Mouse (Mus musculus) midbrain, embryonic 16.5 days (tissue): Measurements from ENCODE around the gene Prps1. TPM values are rescaled to one million over a fixed set of nuclear protein-coding genes. Genes with fewer than 3 reads are reported as not detected.

Experiments
- ATAC-seq: fragments of 200-750 bp; cut with Nextera tagmentation; 2 replicates; pipeline ENCODE4 v1.8.0; 2017; ENCODE audit warnings: moderate TSS enrichment
- H3K27ac ChIP-seq: fragments of 300-500 bp; sonication (generic); 2 replicates; pipeline ENCODE4 v1.5.1; 2014; ENCODE audit warnings: mild to moderate bottlenecking, low read length, mixed read lengths
- H3K27me3 ChIP-seq: fragments of 300-500 bp; sonication (generic); 2 replicates; pipeline ENCODE4 v1.6.1; 2014; ENCODE audit warnings: low read depth, low read length, mixed read lengths; ENCODE audit not compliant: control insufficient read depth, insufficient read depth
- H3K36me3 ChIP-seq: fragments of 300-500 bp; sonication (generic); 2 replicates; pipeline ENCODE4 v1.6.1; 2014; ENCODE audit warnings: mild to moderate bottlenecking, low read length, moderate library complexity, mixed read lengths; ENCODE audit not compliant: control insufficient read depth, insufficient read depth
- H3K4me1 ChIP-seq: fragments of 300-500 bp; sonication (generic); 2 replicates; pipeline ENCODE4 v1.6.1; 2014; ENCODE audit warnings: mild to moderate bottlenecking, low read length, mixed read lengths; ENCODE audit not compliant: control insufficient read depth, insufficient read depth
- H3K4me2 ChIP-seq: fragments of 300-500 bp; sonication (generic); 2 replicates; pipeline ENCODE4 v1.6.1; 2014; ENCODE audit warnings: mild to moderate bottlenecking, low read length, mixed read lengths
- H3K4me3 ChIP-seq: fragments of 300-500 bp; sonication (generic); 2 replicates; pipeline ENCODE4 v1.5.1; 2014; ENCODE audit warnings: low read depth, mild to moderate bottlenecking, low read length, moderate library complexity, mixed read lengths
- H3K9ac ChIP-seq: fragments of 300-500 bp; sonication (generic); 2 replicates; pipeline ENCODE4 v1.6.1; 2014; ENCODE audit warnings: low read depth, low read length, mixed read lengths
- H3K9me3 ChIP-seq: fragments of 300-500 bp; sonication (generic); replicated peaks from 2 replicates; pipeline ENCODE4 v1.6.1; 2014; ENCODE audit warnings: mild to moderate bottlenecking, low read length, mixed read lengths; ENCODE audit not compliant: control insufficient read depth, poor library complexity, severe bottlenecking
- WGBS: fragments of 180-500 bp; shearing (Covaris S2); extraction: QIAGEN DNeasy Blood & Tissue Kit; methylation state at CpG from one replicate; pipeline ENCODE4 v1.1.7; 2014; 5-methylcytosine and 5-hydroxymethylcytosine counted together
- polyA plus RNA-seq: library from polyadenylated mRNA; unstranded; fragments of >200 nt; fragmentation: Nextera tagmentation; extraction: Ambion mirVana; gene quantifications from 2 replicates; pipeline ENCODE4 v1.2.1, GENCODE M21; 2015

The Prps1 gene
- 88.0 and 94.6 TPM in 2 replicates for polyA plus RNA-seq

DNA sequence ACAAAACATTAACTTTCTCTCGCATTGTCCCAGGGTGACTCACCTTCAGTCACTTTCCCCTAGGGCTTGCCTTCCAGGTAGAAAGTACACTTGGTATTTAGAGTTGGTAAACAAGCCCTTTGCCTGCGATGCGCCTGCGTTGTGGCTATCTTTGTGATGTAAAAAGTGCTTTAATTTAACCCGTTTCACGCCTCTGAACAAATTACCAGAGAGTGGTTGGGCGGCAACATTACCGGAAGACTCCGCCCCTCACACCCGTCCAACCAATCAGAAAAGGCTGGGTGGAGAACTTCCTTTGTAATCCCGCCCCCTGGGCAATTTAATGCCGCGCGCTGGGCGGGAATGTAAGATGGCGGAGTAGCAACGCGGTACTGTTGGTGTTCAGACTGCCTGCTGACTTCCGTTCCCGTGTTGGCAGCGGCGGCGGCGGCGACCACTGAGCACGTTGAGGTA lies at the start of gene Prps1:
Gene Prps1 (plus strand): TSS at position 335 of the 453 bp plus-strand sequence.
- H3K27ac ChIP-seq = peak within 1 kb of the TSS; percentile 64
- ATAC-seq = peak; percentile 97
- no peaks in the 10 kb centered on the region for H3K4me1 ChIP-seq
- H3K4me3 ChIP-seq = peak within 1 kb of the TSS; percentile 59
- peak within 1 kb of the TSS; percentile 69 for H3K9ac ChIP-seq
- H3K4me2 ChIP-seq = peak within 1 kb of the TSS; percentile 53
- H3K27me3 ChIP-seq = no peaks in the 10 kb centered on the region
- no peaks in the 10 kb centered on the region for H3K36me3 ChIP-seq
- WGBS = 15% methylated on average over 26 of the region's 26 CpGs
- no peaks in the 10 kb centered on the region for H3K9me3 ChIP-seq

DNA sequence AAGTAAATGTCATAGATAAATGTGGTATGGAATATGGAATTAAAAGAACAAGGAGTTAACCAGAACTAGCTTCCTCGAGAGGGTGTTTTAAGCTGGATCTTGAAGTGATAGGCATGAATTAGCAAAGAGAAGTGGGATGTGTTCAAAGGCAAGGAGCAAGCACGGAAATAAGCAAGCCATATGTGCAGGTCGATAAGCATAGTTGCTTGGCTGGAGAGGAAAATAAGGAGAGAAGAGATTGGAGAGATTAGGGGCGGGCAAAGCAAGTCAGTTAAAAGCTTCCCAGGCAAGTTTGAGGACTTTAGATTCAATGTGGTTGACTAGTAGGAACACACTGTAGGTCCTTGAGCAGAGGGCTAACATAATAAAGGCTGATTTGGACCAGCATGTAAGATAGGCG lies 48.8 kb upstream of the Prps1 start:
- Histone ChIP-seq H3K9ac (no peak overlapping the region), H3K4me2 (no peak overlapping the region), H3K4me1 (no peaks in the 10 kb centered on the region), H3K4me3 (no peak overlapping the region), H3K27ac (no peak overlapping the region), H3K36me3 (no peaks in the 10 kb centered on the region), H3K9me3 (no peaks in the 10 kb centered on the region), H3K27me3 (peaks cover 4% of the 10 kb centered on the region)
- WGBS = 79% methylated on average over 5 of the region's 5 CpGs
- ATAC-seq = no peak

DNA sequence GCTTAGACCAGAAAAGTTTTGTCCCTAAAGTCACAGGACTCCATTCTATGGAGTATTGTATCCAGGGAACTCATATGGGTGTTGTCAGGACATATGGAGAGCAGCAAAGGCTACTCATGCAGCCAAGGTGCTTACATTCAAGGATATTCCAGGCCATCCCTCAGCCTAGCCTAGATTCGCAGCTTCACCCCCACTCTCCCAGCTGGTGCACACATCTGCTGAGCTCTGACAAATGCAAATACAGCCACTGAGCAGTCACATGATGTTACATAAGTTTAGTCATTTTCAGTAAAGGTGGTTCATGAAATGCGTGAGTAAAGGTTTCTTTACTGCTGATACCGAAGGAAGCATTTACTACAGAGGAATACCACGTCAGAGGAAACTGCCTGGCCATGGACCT lies 37.9 kb upstream of the Prps1 start:
- no peaks in the 10 kb centered on the region for H3K4me1 ChIP-seq
- no peak overlapping the region for H3K4me2 ChIP-seq
- no peaks in the 10 kb centered on the region for H3K36me3 ChIP-seq
- no peak overlapping the region for H3K9ac ChIP-seq
- no peak overlapping the region for H3K4me3 ChIP-seq
- WGBS = 87% methylated on average over 4 of the region's 4 CpGs
- ATAC-seq = no peak
- H3K9me3 ChIP-seq = no peaks in the 10 kb centered on the region
- H3K27me3 ChIP-seq = no peaks in the 10 kb centered on the region
- no peak overlapping the region for H3K27ac ChIP-seq

DNA sequence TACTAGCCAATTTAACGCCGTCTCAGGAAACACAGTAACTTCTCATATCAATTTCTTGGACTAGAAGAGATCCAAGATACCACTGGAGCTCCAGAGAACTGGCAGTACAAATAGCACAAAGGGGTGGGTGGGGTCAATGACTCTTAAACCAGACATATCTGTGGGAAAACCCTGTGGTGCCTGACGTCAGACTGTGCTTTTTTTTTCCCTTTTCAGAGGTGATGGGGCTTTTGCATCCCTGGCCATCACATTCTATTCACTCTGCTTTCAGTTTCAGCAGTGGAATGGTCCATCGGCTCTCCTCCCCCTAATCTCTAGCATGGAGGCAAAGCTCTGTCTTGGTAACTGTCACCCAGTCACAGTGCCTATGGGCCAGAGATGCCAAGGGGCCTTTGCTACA lies 29.3 kb upstream of the Prps1 start:
- WGBS = 81% methylated on average over 4 of the region's 4 CpGs
- Histone ChIP-seq H3K27me3 (no peaks in the 10 kb centered on the region), H3K4me1 (no peaks in the 10 kb centered on the region), H3K4me3 (no peak overlapping the region), H3K9ac (no peak overlapping the region), H3K9me3 (no peaks in the 10 kb centered on the region), H3K4me2 (no peak overlapping the region), H3K36me3 (no peaks in the 10 kb centered on the region), H3K27ac (no peak overlapping the region)
- no peak for ATAC-seq

DNA sequence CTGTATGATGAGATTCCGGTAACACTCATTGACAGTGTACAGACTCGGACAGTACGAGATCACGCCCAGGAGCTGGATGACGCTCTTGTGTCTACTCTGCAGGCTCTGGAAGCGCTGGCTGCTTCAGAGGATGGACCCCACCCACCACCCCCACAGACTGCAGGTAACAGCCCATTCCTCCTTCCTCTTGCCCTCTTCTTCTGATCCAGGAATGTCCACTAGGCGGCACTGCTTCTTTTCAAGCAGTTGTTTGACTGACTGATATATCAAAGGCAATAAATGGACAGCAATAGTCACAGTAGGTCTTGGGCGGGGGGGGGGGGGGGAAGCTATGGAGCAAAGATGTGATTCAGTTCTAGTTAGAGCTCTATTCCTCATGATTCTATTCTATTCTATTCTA lies 28.2 kb upstream of the Prps1 start:
- ATAC-seq = no peak
- Histone ChIP-seq H3K27me3 (no peaks in the 10 kb centered on the region), H3K4me2 (no peak overlapping the region), H3K4me1 (no peaks in the 10 kb centered on the region), H3K36me3 (no peaks in the 10 kb centered on the region), H3K27ac (no peak overlapping the region), H3K4me3 (no peak overlapping the region), H3K9me3 (no peaks in the 10 kb centered on the region), H3K9ac (no peak overlapping the region)
- WGBS = 71% methylated on average over 7 of the region's 8 CpGs

DNA sequence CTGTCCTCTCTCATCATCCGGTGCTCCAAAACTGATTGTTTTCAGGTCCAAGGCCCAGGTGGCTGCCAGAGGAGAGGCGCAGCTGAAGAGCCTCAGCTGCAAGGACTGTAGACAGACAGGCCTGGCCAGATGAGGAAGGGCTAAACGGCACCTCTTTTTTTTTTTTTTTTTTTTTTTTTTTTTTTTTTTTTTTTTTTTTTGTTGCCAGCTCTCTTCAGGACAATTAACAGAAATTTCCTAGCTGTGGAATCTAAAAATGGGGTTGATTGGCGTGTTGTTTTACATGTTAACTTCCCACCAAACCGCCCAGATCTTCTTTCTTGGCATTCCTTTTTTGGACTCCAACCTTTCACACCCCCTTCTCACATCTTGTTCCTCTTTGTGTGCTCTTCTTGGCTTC lies 26.4 kb upstream of the Prps1 start:
- H3K27me3 ChIP-seq = no peaks in the 10 kb centered on the region
- H3K9me3 ChIP-seq = no peaks in the 10 kb centered on the region
- H3K9ac ChIP-seq = no peak overlapping the region
- H3K4me2 ChIP-seq = no peak overlapping the region
- no peak overlapping the region for H3K4me3 ChIP-seq
- ATAC-seq = no peak
- H3K27ac ChIP-seq = no peak overlapping the region
- H3K36me3 ChIP-seq = no peaks in the 10 kb centered on the region
- no peaks in the 10 kb centered on the region for H3K4me1 ChIP-seq
- 76% methylated on average over 5 of the region's 5 CpGs for WGBS

DNA sequence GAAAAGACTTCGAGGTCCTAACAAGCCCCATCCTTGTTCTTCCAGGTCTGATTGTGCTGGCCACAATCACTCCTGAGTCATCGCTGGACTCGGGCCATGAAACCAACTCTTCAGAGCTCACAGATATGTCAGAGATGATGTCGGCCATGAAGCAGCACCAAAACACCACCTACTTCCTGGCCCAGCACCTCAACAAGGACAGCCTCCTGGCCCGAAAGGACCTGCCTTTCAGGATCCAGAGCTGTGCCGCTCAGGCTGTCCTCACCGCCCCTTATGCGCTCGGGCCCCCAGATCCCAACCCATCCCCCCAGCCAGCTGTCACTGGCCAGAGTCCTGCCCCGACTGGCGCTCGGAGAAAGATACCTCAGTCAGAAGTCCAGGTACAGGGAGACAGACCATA lies 25.9 kb upstream of the Prps1 start:
- no peaks in the 10 kb centered on the region for H3K4me1 ChIP-seq
- no peaks in the 10 kb centered on the region for H3K36me3 ChIP-seq
- no peaks in the 10 kb centered on the region for H3K9me3 ChIP-seq
- no peak overlapping the region for H3K4me3 ChIP-seq
- H3K27me3 ChIP-seq = no peaks in the 10 kb centered on the region
- no peak overlapping the region for H3K4me2 ChIP-seq
- WGBS = 86% methylated on average over 12 of the region's 12 CpGs
- ATAC-seq = no peak
- no peak overlapping the region for H3K9ac ChIP-seq
- no peak overlapping the region for H3K27ac ChIP-seq

DNA sequence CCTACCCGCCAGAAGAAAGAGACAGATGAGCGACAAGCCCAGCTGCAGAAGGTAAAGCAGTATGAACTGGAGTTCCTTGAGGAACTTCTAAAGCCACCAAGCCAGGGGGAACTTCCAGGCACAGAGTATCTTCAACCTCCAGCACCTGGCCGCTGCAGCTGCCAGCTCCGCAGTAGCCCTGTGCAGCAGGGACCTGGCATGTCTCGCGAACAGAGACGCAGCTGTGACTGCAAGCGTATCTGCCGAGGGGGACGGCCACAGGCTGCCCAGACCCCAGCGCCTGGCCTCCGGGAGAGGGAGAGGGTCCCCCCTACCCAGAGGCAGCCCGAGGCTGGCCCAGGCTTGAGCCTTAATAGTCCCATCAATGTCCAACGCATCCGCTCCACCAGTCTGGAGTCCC lies 24.4 kb upstream of the Prps1 start:
- no peak for ATAC-seq
- Histone ChIP-seq H3K9ac (no peak overlapping the region), H3K4me3 (no peak overlapping the region), H3K27me3 (no peaks in the 10 kb centered on the region; the same call in 1 of the 2 replicates), H3K9me3 (no peaks in the 10 kb centered on the region), H3K4me1 (no peaks in the 10 kb centered on the region), H3K36me3 (no peaks in the 10 kb centered on the region), H3K4me2 (no peak overlapping the region), H3K27ac (no peak overlapping the region)
- 90% methylated on average over 15 of the region's 15 CpGs for WGBS

DNA sequence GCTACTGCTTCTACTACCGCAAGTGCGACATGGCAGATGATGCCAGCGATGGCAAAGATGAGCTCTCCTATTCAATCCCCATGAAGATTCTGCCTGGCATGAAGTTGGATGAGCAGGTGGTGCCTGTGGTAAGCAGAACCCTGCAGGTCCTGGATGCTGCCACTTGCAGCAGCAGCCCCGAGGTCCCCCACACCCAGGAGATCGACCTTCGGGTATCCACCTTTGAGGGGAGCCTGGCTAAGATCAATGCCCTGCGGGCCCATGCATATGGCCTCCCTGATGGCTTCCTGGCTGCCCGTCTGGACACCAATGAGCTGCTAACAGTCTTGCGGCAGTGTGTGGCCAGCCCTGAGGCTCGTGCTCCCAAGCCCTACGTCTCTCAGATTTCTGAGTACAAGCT lies 23.6 kb upstream of the Prps1 start:
- Histone ChIP-seq H3K9me3 (no peaks in the 10 kb centered on the region), H3K27ac (no peak overlapping the region), H3K36me3 (no peaks in the 10 kb centered on the region), H3K4me3 (no peak overlapping the region), H3K9ac (no peak overlapping the region), H3K4me2 (no peak overlapping the region), H3K4me1 (no peaks in the 10 kb centered on the region), H3K27me3 (no peaks in the 10 kb centered on the region; the same call in 1 of the 2 replicates)
- ATAC-seq = no peak
- 88% methylated on average over 11 of the region's 11 CpGs for WGBS

DNA sequence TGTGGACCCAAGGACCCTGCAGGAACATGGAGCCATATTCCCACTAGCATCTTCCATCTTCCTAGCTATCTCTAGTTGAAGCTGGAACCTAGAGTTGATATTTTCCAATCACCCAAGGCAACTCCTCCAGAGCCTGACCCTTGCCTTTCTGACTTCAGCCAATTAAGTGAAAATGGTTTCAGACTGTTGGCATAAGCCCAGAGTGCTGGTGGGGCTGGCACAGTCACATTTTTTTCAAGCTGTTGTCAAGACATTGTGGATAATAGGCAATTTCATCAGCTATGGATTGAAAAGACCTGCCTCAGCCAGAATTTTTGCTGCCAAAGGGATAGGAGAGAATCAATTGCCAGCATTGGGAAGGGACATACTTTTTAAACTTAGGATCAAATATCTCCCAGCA lies 18.5 kb upstream of the Prps1 start:
- no peak overlapping the region for H3K9ac ChIP-seq
- no peaks in the 10 kb centered on the region for H3K9me3 ChIP-seq
- H3K4me1 ChIP-seq = no peaks in the 10 kb centered on the region
- no peak overlapping the region for H3K4me3 ChIP-seq
- no peak for ATAC-seq
- no peaks in the 10 kb centered on the region; the same call in none of the 2 replicates for H3K27me3 ChIP-seq
- no peak overlapping the region for H3K4me2 ChIP-seq
- no peak overlapping the region for H3K27ac ChIP-seq
- H3K36me3 ChIP-seq = no peaks in the 10 kb centered on the region
